Mouse (Mus musculus): ENCODE data around the gene Rps19.

GRCm38 (mm10) chr7:24901114-24901513 lies 16.9 kb downstream of the Rps19 start:
- no peak for TF ChIP-seq ZNF384 (IDR thresholded peaks at IDR 0.05; ENCODE audit: low read depth, low read length)
- TF ChIP-seq HCFC1 (IDR thresholded peaks at IDR 0.05; ENCODE audit: borderline replicate concordance, insufficient read depth, low read length): no peak

All from ES-E14 (cell line).